Mouse (Mus musculus): ENCODE results near the gene Ube2t.

GRCm38 (mm10) chr1:134938233-134938632, 24.1 kb upstream of the Ube2t start:
- TF ChIP-seq POLR2A (IDR thresholded peaks at IDR 0.05; ENCODE audit: borderline replicate concordance, insufficient read depth, low read length) (no peak), CTCF (IDR thresholded peaks at IDR 0.05; ENCODE audit: borderline replicate concordance, insufficient read depth, low read depth, low read length) (no peak)

Data from cerebellum, adult 2 months (tissue).